Mouse (Mus musculus): ENCODE data around the gene Caskin1. TPM values are rescaled to one million over a fixed set of nuclear protein-coding genes. Genes with fewer than 3 reads are reported as not detected.

Caskin1 gene
- polyA plus RNA-seq, 1 experiment from 2014 or later, result 0.84 TPM

- H3K27ac ChIP-seq (replicated peaks), result no peak overlapping the region
- H3K4me1 ChIP-seq (replicated peaks; ENCODE audit: control insufficient read depth, insufficient read depth), result no peaks in the 10 kb centered on the region
- H3K4me3 ChIP-seq (ENCODE audit: low read depth, low read length), result no peak overlapping the region
- no peaks in the 10 kb centered on the region for H3K36me3 ChIP-seq (ENCODE audit: control insufficient read depth, insufficient read depth, low read length)
- DNase-seq (ENCODE audit: low spot score) (peak; percentile 52), ATAC-seq (ENCODE audit: low FRiP score, low TSS enrichment) (peak; percentile 58; the same call in 1 of the 2 replicates)
- TF ChIP-seq CTCF (IDR thresholded peaks at IDR 0.05; ENCODE audit: low read depth) (peak; percentile 76), EP300 (optimal IDR thresholded peaks at IDR 0.05) (no peak)
- 77% methylated on average over 2 of the region's 2 CpGs for WGBS
- H3K4me2 ChIP-seq (replicated peaks; ENCODE audit: low read depth), result no peak overlapping the region
- no peak overlapping the region for H3K9ac ChIP-seq (ENCODE audit: low read length)
- no peaks in the 10 kb centered on the region for H3K9me3 ChIP-seq (ENCODE audit: control insufficient read depth, low read length)
- H3K27me3 ChIP-seq (ENCODE audit: control insufficient read depth, insufficient read depth, low read length), result no peaks in the 10 kb centered on the region
Measured at GRCm38 (mm10) chr17:24461580-24461979, 26.8 kb upstream of the Caskin1 start.

GRCm38 (mm10) chr17:24462932-24463331 is 25.5 kb upstream of the Caskin1 start:
- Histone ChIP-seq H3K9ac (ENCODE audit: low read length) (no peak overlapping the region), H3K4me1 (replicated peaks; ENCODE audit: control insufficient read depth, insufficient read depth) (no peaks in the 10 kb centered on the region), H3K4me2 (replicated peaks; ENCODE audit: low read depth) (no peak overlapping the region), H3K9me3 (ENCODE audit: control insufficient read depth, low read length) (no peaks in the 10 kb centered on the region), H3K4me3 (ENCODE audit: low read depth, low read length) (no peak overlapping the region), H3K36me3 (ENCODE audit: control insufficient read depth, insufficient read depth, low read length) (no peaks in the 10 kb centered on the region), H3K27ac (replicated peaks) (no peak overlapping the region), H3K27me3 (ENCODE audit: control insufficient read depth, insufficient read depth, low read length) (no peaks in the 10 kb centered on the region)
- TF ChIP-seq CTCF (IDR thresholded peaks at IDR 0.05; ENCODE audit: low read depth) (no peak), EP300 (optimal IDR thresholded peaks at IDR 0.05) (no peak)
- 76% methylated on average over 1 of the region's 1 CpGs for WGBS
- DNase-seq (ENCODE audit: low spot score) (no peak), ATAC-seq (ENCODE audit: low FRiP score, low TSS enrichment) (no peak)

GRCm38 (mm10) chr17:24463374-24464133 is 24.8 kb upstream of the Caskin1 start:
- TF ChIP-seq CTCF (IDR thresholded peaks at IDR 0.05; ENCODE audit: low read depth) (peak; percentile 27), EP300 (optimal IDR thresholded peaks at IDR 0.05) (no peak)
- Histone ChIP-seq H3K9me3 (ENCODE audit: control insufficient read depth, low read length) (no peaks in the 10 kb centered on the region), H3K4me2 (replicated peaks; ENCODE audit: low read depth) (no peak overlapping the region), H3K4me3 (ENCODE audit: low read depth, low read length) (no peak overlapping the region), H3K36me3 (ENCODE audit: control insufficient read depth, insufficient read depth, low read length) (no peaks in the 10 kb centered on the region), H3K4me1 (replicated peaks; ENCODE audit: control insufficient read depth, insufficient read depth) (no peaks in the 10 kb centered on the region), H3K9ac (ENCODE audit: low read length) (no peak overlapping the region), H3K27me3 (ENCODE audit: control insufficient read depth, insufficient read depth, low read length) (no peaks in the 10 kb centered on the region), H3K27ac (replicated peaks) (no peak overlapping the region)
- ATAC-seq (ENCODE audit: low FRiP score, low TSS enrichment) (peak; percentile 47; the same call in 1 of the 2 replicates), DNase-seq (ENCODE audit: low spot score) (no peak)
- 53% methylated on average over 6 of the region's 6 CpGs for WGBS

GRCm38 (mm10) chr17:24468636-24469246 is 19.7 kb upstream of the Caskin1 start:
- Histone ChIP-seq H3K27ac (replicated peaks) (no peak overlapping the region), H3K4me2 (replicated peaks; ENCODE audit: low read depth) (no peak overlapping the region), H3K4me1 (replicated peaks; ENCODE audit: control insufficient read depth, insufficient read depth) (0 out of 2 replicates have a peak, but pooled peaks cover 6% of the 10 kb centered on the region), H3K27me3 (ENCODE audit: control insufficient read depth, insufficient read depth, low read length) (no peaks in the 10 kb centered on the region), H3K4me3 (ENCODE audit: low read depth, low read length) (no peak overlapping the region), H3K36me3 (ENCODE audit: control insufficient read depth, insufficient read depth, low read length) (no peaks in the 10 kb centered on the region), H3K9ac (ENCODE audit: low read length) (no peak overlapping the region), H3K9me3 (ENCODE audit: control insufficient read depth, low read length) (no peaks in the 10 kb centered on the region)
- 91% methylated on average over 5 of the region's 5 CpGs for WGBS
- no peak for TF ChIP-seq EP300 (optimal IDR thresholded peaks at IDR 0.05)
- TF ChIP-seq CTCF (IDR thresholded peaks at IDR 0.05; ENCODE audit: low read depth), result no peak
- DNase-seq (ENCODE audit: low spot score) (no peak), ATAC-seq (ENCODE audit: low FRiP score, low TSS enrichment) (no peak)

- Histone ChIP-seq H3K4me3 (ENCODE audit: low read depth, low read length) (peak overlapping the region; percentile 78), H3K36me3 (ENCODE audit: control insufficient read depth, insufficient read depth, low read length) (0 out of 2 replicates have a peak, but pooled peaks cover 4% of the 10 kb centered on the region), H3K4me1 (replicated peaks; ENCODE audit: control insufficient read depth, insufficient read depth) (0 out of 2 replicates have a peak, but pooled peaks cover 6% of the 10 kb centered on the region), H3K27me3 (ENCODE audit: control insufficient read depth, insufficient read depth, low read length) (no peaks in the 10 kb centered on the region), H3K4me2 (replicated peaks; ENCODE audit: low read depth) (peak overlapping the region; percentile 97), H3K9me3 (ENCODE audit: control insufficient read depth, low read length) (no peaks in the 10 kb centered on the region), H3K9ac (ENCODE audit: low read length) (peak overlapping the region; percentile 87; the same call in 1 of the 2 replicates), H3K27ac (replicated peaks) (peak overlapping the region; percentile 75)
- ATAC-seq (ENCODE audit: low FRiP score, low TSS enrichment), result no peak
- WGBS, result 15% methylated on average over 7 of the region's 7 CpGs
- no peak for TF ChIP-seq EP300 (optimal IDR thresholded peaks at IDR 0.05)
- no peak for TF ChIP-seq CTCF (IDR thresholded peaks at IDR 0.05; ENCODE audit: low read depth)
- DNase-seq (ENCODE audit: low spot score), result no peak
Measured at GRCm38 (mm10) chr17:24469336-24469909, 19.0 kb upstream of the Caskin1 start.

Data from stomach, postnatal 0 days (tissue).